Mouse (Mus musculus): Measurements from ENCODE around the gene Pithd1.
A peak's percentile ranks its signal among the peaks of the same experiment; 100 is the strongest.
"Not testable (repeated sequence)": the region's sequence is repeated elsewhere in the genome, so short reads cannot be mapped to it uniquely, and the experiment has no call there.

Gene Pithd1

DNA sequence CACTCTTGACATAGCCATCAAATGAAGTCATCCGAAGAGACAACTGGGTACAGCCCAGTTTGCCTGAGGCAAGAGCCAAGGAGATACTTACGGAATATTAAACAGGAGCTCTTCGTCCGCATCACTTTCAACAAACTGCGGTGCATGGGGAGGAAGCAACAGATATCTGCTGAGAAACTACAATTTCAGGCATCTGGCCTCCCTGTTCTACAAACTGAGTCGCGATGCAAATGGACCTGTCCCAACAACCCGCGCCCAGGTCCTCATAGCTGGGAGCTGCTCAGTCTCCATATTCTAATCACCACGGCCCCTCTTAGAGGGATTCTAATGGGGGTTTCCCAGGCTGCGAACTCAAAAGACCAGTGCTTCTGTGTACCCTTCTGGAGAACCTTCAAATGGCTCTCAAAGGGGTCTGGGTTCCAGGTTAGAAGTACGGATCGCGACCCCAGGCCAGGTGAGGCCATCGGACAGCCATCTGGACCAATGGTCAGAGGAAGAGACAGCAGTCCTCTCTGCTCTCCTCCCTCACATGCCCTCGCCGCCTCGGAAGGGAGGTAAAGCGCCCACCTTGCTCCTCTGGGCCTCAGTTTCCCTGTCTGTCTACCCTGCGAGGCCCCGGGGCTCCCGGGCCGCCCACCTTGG lies 642 bp downstream of the Pithd1 start:
- DNase-seq (ENCODE audit: low spot score), result no peak

DNA sequence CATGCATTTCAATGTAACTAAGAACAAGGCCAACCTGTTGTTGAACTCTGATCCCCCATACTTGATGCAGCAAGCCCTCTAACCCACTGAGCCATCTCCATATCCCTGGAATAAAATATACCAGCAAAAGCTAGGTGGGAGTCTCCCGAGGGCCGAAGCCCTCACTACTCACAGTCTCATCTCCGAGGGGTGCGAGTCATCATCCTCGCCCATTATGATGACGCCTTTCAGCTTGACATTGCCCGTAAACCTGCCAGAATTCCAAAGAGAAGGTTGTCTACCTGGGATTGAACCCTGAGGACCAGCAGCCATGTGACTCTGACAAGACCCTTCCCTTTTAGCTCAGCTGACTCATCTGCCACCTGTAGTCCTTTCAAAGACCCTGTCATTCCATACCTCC lies 1.3 kb downstream of the Pithd1 start:
- no peak for DNase-seq (ENCODE audit: low spot score)

DNA sequence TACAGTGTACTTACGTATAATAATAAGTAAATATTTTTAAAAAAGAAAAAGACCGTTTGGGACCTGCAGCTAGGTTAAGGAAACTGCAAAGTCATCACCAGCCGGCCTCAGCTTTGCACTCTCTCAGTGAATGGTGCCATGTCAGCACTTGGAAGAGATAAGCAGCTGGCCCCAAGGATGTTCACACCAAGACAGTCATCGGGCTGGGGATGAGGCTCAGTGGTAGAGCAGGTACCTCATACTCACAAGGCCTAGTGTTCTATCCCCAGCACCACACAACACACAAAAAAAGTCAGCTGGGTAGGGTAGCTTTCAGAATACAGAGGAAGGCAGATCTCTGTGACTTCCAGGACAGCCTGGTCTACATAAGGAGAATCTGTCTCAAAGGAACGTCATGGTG lies 1.9 kb downstream of the Pithd1 start:
- DNase-seq (ENCODE audit: low spot score), result no peak

DNA sequence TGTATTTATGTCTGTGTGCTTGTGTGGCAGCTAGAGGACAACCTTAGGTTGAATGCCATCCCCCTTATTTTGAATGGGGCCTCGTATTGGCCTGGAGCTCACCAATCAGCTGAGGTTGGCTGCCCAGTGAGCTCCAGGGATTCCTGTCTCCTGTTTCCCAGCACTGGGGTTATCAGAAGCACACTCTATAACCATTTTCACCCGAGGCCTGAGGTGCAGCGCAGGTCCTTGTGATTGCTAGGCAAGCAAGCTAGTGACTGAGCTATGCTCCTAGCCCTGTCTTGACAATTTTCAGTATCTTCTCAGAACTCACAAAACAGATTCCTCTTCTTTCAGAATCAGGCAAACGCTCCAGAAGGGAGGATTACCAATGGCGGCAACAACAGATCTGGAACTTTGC lies 2.5 kb downstream of the Pithd1 start:
- no peak for DNase-seq (ENCODE audit: low spot score)

DNA sequence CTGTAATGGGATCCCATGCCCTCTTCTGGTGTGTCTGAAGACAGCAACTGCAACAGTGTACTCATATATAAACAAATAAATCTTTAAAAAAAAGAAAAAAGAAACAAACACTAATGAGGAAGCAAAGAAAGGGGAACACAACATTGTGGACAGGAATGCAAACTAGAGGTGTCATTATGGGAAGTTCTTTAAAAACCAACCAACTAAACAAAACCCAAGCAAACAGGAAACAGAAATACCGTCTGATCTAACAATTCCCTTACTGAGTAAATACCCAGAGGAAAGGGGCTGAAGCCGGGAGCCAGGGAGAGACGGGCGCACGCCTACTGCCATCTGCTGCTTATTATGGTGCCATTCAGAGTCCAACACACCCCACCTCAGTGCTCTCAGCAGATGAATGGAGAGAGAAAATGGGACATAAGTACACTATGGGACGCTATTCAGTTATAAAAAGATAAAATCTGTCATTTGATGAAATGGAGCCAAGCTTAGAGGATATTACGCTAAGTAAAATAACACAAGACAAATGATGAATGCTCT lies 5.5 kb downstream of the Pithd1 start:
- DNase-seq (ENCODE audit: low spot score), result no peak

DNA sequence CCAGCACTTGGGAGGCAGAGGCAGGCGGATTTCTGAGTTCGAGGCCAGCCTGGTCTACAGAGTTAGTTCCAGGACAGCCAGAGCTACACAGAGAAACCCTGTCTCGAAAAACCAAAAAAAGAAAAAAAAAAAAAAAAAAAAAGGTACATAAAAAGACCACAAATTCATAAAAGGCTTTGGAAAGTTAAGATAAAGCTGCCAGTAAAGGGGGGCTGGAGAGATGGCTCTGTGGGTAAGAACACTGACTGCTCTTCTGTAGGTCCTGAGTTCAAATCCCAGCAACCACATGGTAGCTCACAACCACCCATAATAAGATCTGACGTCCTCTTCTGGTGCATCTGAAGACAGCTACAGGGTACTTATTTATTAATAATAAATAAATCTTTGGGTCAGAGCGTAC lies 6.8 kb downstream of the Pithd1 start:
- not testable (repeated sequence) for DNase-seq (ENCODE audit: low spot score)

DNA sequence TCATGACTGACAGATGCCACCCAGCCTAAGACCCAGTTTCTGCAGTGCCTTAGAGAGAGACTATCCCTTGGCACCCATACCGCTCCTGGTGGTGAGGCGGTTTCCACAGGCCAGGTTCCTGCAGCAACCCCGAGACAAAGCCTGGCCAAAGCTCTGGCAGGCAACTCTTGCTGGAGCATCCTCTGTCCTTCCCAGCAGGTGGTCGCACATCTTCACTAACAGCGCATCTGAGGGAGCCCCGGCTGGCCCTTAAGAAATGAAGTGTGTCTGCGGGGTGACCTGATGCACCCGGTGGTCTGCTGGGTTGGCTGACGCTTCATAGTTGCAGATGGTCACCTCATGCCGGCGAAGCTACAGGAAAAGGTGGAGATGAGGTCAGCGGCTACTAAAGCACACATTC lies 10.9 kb downstream of the Pithd1 start:
- DNase-seq (ENCODE audit: low spot score), result no peak

DNA sequence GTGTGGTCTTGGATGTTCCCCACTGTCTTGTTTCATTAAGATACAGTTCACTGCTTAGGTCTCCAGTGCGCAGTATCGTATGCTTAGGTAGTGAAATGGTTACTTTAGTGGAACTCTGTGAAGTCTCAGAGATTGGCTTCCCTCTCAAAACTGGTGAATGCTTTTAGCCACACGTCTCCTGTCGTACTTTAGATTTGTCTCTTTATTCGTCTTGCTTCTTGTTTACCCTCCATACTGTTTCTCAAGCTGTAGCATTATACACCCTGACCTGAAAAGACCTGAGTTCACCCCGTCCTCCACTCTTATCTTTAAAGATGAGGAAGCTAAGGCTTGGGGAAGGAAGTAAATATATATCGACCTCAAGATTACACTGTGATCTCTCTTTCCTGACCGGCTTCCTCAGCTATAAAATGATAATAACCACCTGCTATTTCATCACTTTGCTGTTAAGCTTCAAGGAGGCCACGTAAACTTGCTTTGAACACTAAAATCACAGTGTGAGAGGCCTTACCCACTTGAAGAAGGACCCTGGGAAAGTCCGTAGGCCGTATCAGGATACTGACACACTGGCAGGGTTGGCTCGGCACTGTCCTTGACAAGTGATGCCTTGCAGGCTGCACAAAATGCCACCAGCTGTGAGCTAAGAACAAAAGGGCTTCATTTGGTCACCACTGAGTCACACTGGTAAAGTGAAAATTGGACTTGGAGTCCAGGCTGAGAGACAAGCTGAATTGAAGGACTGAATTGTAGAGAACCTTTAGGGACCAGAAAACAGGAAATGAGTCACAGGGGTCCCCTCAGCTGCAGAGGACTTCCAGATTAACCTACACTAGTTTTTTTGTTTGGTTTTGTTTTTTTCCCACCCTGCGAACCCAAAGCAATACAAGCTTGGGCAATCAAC lies 13.9 kb downstream of the Pithd1 start:
- DNase-seq (ENCODE audit: low spot score), result no peak

DNA sequence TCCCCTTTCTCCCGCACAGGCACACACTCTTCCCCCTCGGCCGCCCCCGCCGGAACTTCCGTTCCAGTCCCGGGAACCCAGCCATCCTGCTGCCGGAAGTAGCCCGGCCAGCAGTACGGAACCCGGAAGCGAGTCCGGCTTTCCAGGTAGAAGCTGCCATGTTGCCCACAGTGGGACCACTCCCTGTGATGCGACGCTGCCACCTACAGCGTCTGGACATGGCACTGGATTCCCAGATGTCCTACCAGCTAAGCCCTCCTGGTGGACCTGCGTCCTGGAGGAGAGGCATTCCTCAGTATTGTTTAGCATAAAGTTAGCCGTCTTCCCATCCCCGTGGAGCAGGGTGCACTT lies 14.5 kb downstream of the Pithd1 start, which contains the start of gene Lypla2:
Gene Lypla2 (minus strand): TSS at position 71 of the 351 bp plus-strand sequence.
- DNase-seq (ENCODE audit: low spot score), result peak; percentile 87

DNA sequence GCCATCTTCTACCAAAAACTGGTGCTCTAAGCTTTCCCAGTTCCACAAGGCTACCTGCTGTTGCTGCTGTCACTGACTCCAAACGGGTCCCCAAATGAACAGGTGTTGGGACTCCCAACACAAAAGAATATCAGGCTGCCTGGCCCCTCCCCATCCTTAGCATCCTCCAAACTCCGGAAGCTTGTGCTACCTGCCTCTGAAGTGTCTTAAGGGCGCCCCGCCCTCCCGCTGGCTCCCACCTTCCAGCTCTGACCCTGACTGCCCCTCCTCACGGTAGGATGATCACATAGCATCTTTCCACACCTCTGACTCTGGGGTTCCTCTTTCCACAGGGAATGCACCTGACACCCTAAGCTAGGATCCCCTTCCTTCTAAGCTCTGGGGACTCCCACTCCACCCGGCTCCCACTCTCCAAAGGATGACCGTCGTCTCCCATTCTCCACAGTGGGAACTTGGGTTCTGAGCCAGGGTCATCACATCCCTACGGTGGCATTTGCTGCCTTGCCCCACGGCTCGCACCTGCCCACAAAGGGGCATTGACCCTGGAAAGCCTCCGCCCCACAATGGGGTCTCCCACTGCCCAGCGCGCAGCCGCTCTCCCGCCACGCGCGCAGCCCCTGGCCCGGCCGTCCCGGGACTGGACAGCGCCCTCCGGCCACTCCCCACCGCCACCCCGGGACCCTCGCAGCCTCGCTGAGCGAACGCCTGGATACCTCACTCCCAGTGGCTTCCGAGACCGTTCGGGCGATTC lies 15.1 kb downstream of the Pithd1 start:
- DNase-seq (ENCODE audit: low spot score), result no peak

DNA sequence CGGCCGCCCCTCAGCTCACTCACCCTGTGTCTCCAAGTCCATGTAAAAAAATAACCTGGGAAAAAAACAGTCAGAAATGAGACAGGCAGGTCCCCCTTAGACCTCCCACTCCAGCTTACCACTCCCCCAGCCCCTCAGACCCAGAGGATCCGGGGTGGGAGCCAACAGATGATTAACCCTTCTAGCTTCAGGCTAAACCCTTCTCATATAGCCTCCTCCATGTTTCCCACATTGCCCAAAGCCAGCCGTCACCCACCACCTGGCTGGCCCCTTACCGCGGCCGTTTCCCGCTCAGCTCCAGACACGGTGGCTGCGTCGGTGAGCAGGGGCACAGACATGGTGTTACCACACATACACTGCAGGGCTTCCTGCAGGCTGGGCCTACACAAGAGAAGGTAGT lies 16.5 kb downstream of the Pithd1 start:
- no peak for DNase-seq (ENCODE audit: low spot score)

DNA sequence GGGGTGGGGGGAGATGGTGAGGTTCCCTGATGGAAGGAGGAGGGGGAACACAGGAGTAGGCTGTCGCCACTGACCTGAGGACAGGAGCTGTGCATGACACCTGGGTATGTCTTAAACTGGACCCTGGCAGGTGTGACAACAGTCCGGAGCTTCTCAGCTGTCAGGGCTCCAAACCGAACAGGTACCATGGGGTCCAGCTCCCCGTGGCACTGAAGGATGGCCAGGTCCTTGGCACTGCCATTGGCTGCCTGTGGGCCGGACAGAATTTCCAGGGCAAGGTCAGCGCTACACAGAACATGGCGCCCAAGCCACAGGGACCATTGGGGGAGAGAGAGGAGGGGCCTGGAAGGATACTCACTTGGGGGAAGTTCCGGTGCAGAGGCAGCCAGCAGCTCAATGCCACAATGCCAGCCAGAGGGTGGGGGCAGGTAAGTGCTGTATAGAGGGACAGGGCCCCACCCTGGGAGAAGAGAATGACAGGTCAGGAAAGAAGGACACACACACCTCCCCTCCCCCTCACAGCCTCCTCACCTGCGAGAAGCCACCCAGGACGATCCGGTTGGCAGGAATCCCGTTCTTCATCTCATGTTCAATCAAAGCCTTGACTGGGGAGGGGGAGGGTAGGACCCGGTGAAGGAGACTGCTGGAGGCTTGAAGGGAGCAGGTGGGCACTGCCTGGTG lies 17.9 kb downstream of the Pithd1 start:
- DNase-seq (ENCODE audit: low spot score), result no peak

DNA sequence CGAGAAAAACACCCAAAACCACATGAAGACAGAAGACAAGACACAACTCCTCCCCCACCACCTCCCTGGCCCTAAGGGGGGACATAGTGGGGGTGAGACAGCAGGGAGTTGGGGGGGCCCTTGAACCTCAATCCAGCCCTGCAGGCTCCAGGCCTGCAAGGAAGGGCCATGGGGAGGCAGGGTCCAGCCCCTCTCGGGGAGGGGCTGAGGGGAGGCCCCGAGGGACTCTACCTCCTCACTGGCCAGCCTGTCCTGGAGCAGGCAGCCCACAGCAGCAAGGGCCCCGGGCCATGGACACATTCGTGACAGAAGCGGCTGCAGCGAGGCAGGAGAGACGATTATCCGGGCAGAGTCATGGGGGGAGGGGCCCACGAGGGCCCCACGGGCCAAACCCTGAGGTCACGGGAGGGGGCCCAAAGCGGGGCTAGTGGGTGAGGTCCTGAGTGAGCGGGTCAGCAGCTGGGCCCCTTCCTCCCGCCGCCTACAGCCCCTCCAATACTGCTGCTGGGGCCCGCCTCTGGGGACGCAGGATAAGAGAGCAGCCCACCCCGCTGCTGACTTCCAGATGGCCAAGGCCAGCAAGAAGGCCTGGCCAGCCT lies 18.7 kb downstream of the Pithd1 start:
- no peak for DNase-seq (ENCODE audit: low spot score)

DNA sequence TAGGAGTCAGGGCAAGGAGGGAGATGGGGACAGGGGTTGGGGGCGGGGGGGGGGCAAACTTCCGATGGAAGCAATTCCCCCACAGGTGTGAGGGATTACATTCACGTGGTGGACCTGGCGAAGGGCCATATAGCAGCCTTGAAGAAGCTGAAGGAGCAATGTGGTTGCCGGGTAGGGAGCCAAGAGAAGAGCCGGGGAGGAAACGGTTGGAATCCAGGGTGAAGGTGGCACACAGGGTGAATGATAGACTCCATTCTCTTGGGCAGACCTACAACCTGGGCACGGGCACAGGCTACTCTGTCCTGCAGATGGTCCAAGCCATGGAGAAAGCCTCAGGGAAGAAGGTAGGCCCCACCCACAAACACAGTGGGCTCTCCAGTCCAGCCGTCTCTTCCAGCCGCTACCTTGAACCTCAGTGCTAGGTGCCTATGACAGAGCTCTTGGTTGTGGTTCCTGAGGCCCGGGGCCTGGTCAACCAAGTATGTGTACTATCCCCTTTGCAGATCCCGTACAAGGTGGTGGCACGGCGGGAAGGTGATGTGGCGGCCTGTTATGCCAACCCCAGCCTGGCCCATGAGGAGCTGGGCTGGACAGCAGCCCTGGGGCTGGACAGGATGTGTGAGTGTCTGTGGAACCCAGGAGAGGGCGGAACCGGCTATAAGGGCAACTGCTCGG lies 19.8 kb downstream of the Pithd1 start:
- no peak for DNase-seq (ENCODE audit: low spot score)

DNA sequence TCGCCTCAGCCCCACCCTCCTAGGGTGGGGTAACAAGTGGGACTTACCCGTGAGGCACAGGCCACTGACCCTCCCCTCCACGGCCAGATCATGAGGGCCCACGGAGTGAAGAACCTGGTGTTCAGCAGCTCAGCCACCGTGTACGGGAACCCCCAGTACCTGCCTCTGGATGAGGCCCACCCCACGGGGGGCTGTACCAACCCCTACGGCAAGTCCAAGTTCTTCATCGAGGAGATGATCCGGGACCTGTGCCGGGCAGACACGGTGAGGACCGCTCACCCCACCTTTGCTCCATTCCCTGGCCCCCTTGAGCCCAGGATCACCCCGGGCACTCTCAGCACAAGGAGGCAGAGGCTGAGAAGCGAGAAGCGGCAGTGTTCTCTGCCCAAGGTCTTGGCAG lies 20.8 kb downstream of the Pithd1 start:
- no peak for DNase-seq (ENCODE audit: low spot score)

DNA sequence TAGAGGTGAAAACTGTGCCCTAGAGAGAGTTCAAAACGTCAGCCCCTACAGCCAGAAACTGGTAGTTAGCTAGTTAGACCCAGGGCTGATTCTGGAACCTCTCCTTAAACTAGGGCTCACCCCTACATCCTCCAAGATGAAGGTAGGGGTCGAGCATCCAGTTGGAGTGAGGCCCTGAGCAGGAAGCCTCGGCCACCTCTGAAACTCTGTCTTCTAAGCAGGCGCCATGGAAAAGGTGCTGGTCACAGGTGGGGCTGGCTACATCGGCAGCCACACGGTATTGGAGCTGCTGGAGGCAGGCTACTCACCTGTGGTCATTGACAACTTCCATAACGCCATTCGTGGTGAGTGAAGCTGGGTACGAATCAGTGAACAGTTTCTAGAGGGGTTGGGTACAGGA lies 22.0 kb downstream of the Pithd1 start:
- DNase-seq (ENCODE audit: low spot score), result no peak

DNA sequence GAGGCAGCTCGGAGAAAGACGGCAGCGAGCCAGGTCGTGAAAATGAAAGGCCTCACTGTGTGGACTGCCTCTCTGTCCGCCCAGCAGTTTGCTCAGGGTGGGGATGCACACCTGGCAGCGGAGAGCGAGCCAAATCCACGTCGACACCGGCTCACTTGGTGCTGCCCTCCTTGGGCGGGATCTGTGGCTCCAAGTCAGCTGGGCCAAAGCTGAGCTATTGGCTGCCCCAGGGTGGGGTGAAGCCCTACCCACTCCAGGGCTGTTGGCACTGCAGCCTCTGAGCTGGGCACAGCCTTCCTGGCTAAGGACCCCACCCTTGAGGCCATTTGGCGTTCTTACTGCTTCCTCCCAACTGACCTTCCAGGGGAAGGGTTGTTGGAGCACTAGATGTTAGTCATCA lies 22.6 kb downstream of the Pithd1 start:
- DNase-seq (ENCODE audit: low spot score), result peak; percentile 58

DNA sequence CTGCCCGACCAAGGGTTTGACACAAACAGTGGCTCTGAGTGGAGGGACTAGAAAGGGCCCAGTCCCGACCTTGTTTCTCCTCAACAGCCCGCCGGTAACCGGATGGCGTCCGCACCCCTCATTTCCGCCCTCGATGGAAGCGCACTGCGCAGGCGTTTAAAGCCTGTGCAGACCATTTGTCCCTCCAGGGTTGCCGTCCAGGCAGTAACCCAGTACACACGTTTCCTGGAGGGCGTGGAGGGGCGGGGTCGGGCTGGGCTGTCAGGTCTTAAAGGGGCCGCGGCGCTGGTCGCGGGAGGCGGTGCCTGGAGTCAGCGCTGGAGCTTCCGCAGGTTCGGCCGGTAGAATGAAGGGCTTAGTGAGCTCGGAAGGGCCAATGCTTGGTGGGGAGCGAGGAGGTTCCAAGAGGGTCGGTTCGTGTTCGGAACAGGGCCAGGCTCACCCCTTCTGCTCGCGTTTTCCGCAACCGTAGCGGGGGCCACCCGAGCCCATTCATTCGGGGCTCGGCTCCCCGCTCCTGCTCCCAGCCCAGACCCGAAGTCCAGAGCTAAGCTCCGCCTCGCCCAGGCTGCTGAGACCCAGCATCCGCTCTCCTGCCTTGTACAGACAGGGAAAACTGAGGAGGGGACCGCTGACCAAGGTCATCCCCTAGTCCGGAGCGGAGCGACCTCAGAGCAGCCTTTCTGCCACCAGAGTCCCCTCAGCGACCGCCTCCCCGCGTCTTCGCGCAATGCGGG lies 23.4 kb downstream of the Pithd1 start, which contains the start of gene Gale:
Gene Gale (plus strand): TSS at position 271 of the 737 bp plus-strand sequence.
- DNase-seq (ENCODE audit: low spot score), result peak; percentile 92

DNA sequence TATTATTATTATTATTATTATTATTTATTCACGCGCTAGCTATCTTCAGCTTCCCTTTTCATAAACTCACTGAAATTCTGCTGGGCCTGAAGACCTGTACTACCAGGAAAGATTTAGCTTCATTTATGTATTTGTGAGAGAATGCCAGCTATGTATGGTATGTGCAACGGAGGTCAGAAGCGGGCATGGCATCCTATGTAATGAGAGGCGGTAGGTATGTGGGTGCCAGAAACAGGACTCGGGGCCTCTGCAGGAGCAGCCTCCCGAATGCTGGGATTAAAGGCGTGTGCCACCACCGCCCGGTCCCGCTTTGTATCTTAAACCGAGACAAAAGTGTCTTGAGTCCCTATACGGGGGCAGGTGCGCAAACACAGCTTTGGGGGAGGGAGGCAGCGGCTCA lies 24.1 kb downstream of the Pithd1 start:
- DNase-seq (ENCODE audit: low spot score), result no peak

DNA sequence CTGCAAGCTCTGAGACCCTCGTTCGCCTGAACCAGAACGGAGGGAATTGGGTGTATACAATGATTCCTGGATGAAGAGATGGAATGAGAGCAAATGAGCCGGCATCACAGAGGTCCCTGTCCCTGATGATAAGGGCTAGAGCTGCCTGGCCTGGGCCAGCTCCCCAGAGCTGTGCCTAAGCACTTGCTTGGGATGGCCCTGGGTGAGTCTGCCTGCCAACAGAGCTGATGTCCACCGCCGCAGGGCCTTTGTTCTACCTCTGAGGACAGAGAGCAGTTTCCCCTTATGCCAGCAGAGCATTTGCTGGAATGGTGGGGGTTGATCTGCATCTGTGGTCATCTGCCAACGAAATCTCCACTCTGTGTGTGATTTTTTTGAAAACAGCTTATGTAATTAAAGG lies 24.9 kb downstream of the Pithd1 start:
- DNase-seq (ENCODE audit: low spot score), result no peak

Data from ovary, postnatal 36 days (tissue).